Mouse (Mus musculus): ENCODE measurements at regions not wholly inside any gene's neighbourhood (a gene's known extent, or its start where the extent isn't known, plus 50 kb on each side); places are given as distances from the start of the nearest gene placed in this dataset.

- DNase-seq (ENCODE audit: low spot score in 2 of 2): no peak
These were observed 232.8 kb upstream of the Tcf21 start for GRCm38 (mm10) chr10:23052480-23053378.

GRCm38 (mm10) chr10:23044466-23044865 lies 224.5 kb upstream of the Tcf21 start:
- DNase-seq (ENCODE audit: low spot score in 2 of 2): no peak

- DNase-seq (ENCODE audit: low spot score in 2 of 2): no peak
These were observed 211.6 kb upstream of the Tcf21 start for GRCm38 (mm10) chr10:23031491-23032126.

- DNase-seq (ENCODE audit: low spot score in 2 of 2): no peak
These were observed 208.0 kb upstream of the Tcf21 start for GRCm38 (mm10) chr10:23027961-23028360.

GRCm38 (mm10) chr10:23017151-23017678 lies 197.2 kb upstream of the Tcf21 start:
- DNase-seq (ENCODE audit: low spot score in 2 of 2): no peak

- no peak for DNase-seq (ENCODE audit: low spot score in 2 of 2)
These were observed 196.1 kb upstream of the Tcf21 start for GRCm38 (mm10) chr10:23015935-23016694.

GRCm38 (mm10) chr10:23010715-23011114 lies 190.7 kb upstream of the Tcf21 start:
- no peak for DNase-seq (ENCODE audit: low spot score in 2 of 2)

- no peak for DNase-seq (ENCODE audit: low spot score in 2 of 2)
These were observed 190.2 kb upstream of the Tcf21 start for GRCm38 (mm10) chr10:23010201-23010600.

GRCm38 (mm10) chr10:23004768-23005167 lies 184.8 kb upstream of the Tcf21 start:
- DNase-seq (ENCODE audit: low spot score in 2 of 2): no peak

- no peak for DNase-seq (ENCODE audit: low spot score in 2 of 2)
These were observed 183.7 kb upstream of the Tcf21 start for GRCm38 (mm10) chr10:23003686-23004085.

GRCm38 (mm10) chr10:22998561-22998960 lies 178.6 kb upstream of the Tcf21 start:
- DNase-seq (ENCODE audit: low spot score in 2 of 2): no peak

- DNase-seq (ENCODE audit: low spot score in 2 of 2): no peak
These were observed 177.6 kb upstream of the Tcf21 start for GRCm38 (mm10) chr10:22997571-22997970.

- no peak for DNase-seq (ENCODE audit: low spot score in 2 of 2)
These were observed 173.2 kb upstream of the Tcf21 start for GRCm38 (mm10) chr10:22993158-22993557.

- no peak for DNase-seq (ENCODE audit: low spot score in 2 of 2)
These were observed 161.8 kb upstream of the Tcf21 start for GRCm38 (mm10) chr10:22981798-22982197.

- no peak for DNase-seq (ENCODE audit: low spot score in 2 of 2)
These were observed 158.5 kb upstream of the Tcf21 start for GRCm38 (mm10) chr10:22978442-22978841.

- DNase-seq (ENCODE audit: low spot score in 2 of 2): no peak
These were observed 137.0 kb upstream of the Tcf21 start for GRCm38 (mm10) chr10:22956956-22957355.

- DNase-seq (ENCODE audit: low spot score in 2 of 2): no peak
These were observed 133.3 kb upstream of the Tcf21 start for GRCm38 (mm10) chr10:22953283-22953682.

- no peak for DNase-seq (ENCODE audit: low spot score in 2 of 2)
These were observed 124.3 kb upstream of the Tcf21 start for GRCm38 (mm10) chr10:22944247-22944646.

GRCm38 (mm10) chr10:22927977-22928376 lies 108.0 kb upstream of the Tcf21 start:
- DNase-seq (ENCODE audit: low spot score in 2 of 2): no peak

- DNase-seq (ENCODE audit: low spot score in 2 of 2): no peak
These were observed 106.1 kb upstream of the Tcf21 start for GRCm38 (mm10) chr10:22926099-22926498.

GRCm38 (mm10) chr10:22921035-22921965 lies 101.3 kb upstream of the Tcf21 start:
- no peak for DNase-seq (ENCODE audit: low spot score in 2 of 2)

Measured in urinary bladder, postnatal 4 days (tissue).